Mouse (Mus musculus) fat pad, adult 2 months (tissue): ENCODE data around the gene Xk.
"Not testable (repeated sequence)": the region's sequence is repeated elsewhere in the genome, so short reads cannot be mapped to it uniquely, and the experiment has no call there.

Experiments
- DNase-seq: peaks from one replicate; pipeline ENCODE4 v3.0.0-alpha.2; 2011; ENCODE audit warnings: low read depth, low spot score; ENCODE audit errors: extremely low read depth

Gene Xk

DNA sequence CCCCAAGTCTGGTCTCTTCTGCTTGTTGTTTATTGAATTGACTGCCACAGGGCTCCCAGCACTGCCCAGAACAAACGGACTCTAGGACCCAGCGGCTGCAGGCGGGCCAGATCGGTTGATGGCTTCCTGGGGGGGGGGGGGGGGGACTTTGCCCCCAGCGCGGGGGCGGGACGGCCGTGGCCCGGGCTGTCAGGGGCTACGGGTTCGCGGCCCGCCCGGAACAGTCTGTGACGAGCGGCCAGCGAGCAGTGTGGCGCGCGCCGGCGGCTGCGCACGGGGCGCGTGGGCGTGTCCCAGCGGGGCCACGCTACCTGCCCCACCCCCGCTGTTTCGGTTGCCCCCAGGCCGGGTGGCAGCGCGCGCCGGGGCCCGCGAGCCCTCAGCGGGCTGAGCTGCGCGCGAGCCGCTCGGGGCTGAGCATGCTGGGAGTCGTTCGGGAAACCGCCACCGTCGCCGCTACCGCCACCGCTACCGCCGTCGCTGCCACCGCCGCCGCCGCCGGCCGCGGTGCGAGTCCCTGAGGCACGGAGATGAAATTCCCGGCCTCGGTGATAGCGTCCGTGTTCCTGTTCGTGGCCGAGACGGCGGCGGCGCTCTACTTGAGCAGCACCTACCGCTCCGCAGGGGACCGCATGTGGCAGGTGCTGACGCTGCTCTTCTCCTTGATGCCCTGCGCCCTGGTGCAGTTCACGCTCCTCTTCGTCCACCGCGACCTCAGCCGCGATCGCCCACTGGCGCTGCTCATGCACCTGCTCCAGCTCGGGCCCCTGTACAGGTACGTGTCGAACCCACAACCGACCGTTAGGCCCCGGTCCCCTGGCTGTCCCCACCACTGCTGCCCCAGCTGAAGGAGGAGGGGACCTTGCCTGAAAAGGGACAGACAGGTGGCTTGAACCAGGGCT lies at the start of gene Xk:
Xk (plus strand) TSS at position 297 of the 902 bp plus-strand sequence.
- DNase-seq: no peak

GRCm38 (mm10) chrX:9227105-9227504 lies 45.5 kb upstream of the Xk start:
- DNase-seq: no peak

DNA sequence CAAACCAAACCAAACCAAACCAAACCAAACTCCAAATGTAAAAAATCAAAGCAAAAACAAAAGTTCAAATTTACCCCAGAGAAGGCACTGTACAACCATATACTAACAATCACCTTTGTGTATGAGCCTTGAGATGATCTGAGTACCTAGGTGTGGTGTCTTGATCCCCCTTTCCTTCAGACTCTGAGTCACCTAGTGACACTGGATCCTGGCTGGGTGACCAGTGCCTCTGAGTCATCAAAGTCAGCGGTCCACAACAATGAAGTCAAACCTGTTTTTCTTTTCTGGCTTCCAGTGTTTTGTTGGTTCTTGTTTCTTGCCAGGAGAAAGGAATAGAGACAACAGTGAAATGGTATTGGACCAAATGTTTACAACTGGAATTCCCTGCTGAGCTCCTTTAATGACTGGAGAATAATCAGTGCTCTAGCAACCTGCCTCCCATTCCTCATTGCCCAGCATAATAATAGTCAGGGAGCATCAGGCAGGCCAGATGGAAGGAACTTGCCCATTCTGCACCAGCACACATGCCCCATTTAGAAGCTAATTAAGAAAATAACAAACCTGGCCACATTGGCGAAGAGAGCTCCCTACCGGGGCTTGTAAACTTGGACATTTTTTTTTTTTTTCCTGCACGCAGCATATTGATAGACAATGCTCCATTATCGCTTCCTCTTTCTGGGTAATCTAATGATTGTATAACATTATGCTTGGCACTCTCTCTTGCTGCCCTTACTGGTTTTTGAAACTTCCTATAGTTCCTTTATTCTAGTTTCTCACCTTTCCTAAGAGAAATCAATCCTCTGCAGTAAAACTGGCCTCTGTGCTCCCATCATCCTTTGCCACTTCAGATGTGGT lies 31.6 kb upstream of the Xk start:
- DNase-seq: no peak

GRCm38 (mm10) chrX:9243381-9243864 lies 29.1 kb upstream of the Xk start:
- no peak for DNase-seq

GRCm38 (mm10) chrX:9244603-9245336 lies 27.8 kb upstream of the Xk start:
- no peak for DNase-seq

- DNase-seq: no peak
These were observed 23.6 kb upstream of the Xk start for GRCm38 (mm10) chrX:9248911-9249310.

- no peak for DNase-seq
These were observed 18.6 kb upstream of the Xk start for GRCm38 (mm10) chrX:9253990-9254389.

GRCm38 (mm10) chrX:9254901-9255300 lies 17.7 kb upstream of the Xk start:
- no peak for DNase-seq

DNA sequence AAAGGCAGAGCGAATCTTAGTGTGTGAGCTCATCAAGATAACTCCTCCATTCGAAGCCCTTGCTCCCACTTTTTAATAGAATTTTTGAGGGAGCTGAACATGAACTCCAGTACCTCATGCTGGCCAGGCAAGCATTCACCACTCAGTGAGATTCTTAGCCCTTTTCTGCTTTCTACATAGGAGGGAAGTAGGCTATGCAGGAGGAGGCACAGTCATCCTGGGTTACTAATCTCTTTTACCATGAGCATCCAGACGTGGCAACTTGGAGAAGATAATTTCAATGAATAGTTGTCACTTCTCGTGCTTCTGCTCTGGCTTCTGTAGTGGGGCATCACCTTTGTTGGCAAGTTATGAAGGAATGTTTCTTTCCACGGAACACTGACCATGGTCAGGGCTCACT lies 15.8 kb upstream of the Xk start, which contains the start of gene Gm14862:
Gm14862 (minus strand) TSS at position 134 of the 400 bp plus-strand sequence.
- no peak for DNase-seq

- DNase-seq: no peak
These were observed 14.7 kb upstream of the Xk start for GRCm38 (mm10) chrX:9257831-9258230.

DNA sequence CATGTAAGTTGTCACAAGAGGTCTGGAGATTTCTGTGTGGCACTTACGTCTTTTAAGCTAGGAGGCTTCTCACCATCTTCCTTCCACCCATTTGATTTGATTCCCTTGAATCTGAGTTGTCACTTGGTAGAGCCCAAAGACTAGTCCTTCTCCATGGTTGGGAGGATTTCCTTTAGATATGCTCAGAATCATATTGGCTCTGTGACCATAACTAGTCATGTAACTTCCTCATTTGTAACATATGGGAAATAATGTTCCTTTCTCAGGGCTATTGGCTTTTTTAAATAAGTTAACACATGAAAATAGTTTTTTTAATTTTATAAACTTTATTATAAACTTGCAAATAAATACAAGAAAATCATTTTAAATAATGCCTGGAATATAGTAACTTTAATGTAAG lies 13.3 kb upstream of the Xk start:
- no peak for DNase-seq

- no peak for DNase-seq
These were observed 1.4 kb upstream of the Xk start for GRCm38 (mm10) chrX:9271112-9271511.

- DNase-seq: no peak
These were observed 553 bp upstream of the Xk start for GRCm38 (mm10) chrX:9271947-9272459.

DNA sequence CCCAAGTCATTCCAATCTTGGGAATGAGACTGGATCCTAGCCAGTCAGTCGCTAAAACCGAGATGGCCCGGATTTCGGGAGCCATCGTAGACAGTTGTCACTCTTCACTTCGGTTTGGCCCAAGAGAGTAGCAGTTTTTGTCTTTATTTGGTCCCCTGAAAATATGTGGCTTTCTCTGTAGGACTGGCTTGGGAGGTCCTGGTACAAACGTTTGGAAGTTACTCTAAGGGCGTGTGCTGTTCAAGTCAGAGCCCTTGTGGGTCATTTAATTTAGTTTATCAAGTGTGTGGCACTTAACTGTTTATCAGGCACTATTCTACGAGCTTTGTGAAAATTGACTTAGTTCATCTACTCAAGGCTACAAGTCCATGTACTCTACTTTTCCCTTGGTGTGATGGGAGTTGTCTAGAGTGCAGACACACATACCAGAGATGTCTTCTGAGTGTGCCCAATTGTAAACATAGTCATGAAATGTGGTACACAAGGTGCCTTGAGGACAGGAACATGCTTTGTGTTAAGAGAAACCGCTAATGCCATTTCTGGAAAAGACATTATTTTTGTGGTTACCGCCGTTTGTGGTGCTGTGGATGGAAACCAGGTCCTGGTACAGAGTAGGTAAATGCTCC lies 934 bp downstream of the Xk start:
- no peak for DNase-seq

GRCm38 (mm10) chrX:9274321-9274720 lies 1.8 kb downstream of the Xk start:
- DNase-seq: no peak

- DNase-seq: not testable (repeated sequence)
These were observed 10.9 kb downstream of the Xk start, which contains the start of gene H2al1m for GRCm38 (mm10) chrX:9283464-9283863. TSS of gene H2al1m (plus strand) at chrX:9283764.

DNA sequence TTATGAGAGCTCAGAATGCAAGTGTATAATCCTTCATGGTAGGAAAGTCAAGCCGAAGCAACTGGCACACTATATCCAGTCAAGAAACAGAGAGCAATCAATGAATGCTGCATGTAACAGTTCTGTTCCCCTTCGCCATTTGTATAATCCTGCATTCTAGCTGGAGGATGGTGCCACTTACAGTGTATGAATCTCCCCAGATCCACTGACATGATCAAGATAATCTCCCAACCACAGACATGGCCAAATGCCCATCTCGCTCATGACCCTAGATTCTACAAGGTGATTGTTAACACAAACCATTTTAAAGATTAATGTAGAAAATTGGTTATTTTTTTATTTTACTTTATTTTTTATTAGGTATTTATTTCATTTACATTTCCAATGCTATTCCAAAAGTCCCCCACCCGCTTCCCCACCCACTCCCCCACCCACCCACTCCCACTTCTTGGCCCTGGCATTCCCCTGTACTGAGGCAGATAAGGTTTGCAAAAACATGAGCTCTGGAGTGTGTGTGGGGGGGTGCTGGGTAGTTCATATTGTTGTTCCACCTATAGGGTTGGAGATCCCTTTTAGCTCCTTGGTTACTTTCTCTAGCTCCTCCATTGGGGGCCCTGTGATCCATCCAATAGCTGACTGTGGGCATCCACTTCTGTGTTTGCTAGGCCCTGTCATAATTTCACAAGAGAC lies 20.7 kb downstream of the Xk start:
- DNase-seq: not testable (repeated sequence)

GRCm38 (mm10) chrX:9298413-9298864 lies 25.9 kb downstream of the Xk start:
- no peak for DNase-seq

DNA sequence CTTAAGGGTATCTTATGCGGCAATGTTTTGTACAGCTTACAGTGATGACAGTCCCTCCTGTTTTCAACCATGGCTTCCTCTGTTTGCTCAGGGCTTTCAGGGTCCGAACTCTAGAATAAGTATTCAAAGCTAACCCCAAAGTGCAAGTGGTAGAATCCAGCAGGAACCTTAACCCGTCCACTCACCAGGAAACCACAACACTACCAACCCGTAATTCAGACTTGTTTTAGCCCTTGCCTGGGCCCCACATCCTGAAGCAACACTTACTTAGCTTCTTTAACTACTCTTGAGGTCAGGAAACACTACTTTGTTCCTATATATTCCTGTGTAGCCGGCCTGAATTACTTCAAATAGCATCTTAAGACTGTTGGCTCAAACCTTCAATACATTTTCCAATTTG lies 30.2 kb downstream of the Xk start:
- no peak for DNase-seq

GRCm38 (mm10) chrX:9303455-9303854 lies 30.9 kb downstream of the Xk start:
- no peak for DNase-seq
